Mouse (Mus musculus): Measurements from ENCODE around the gene Plaa.

DNA sequence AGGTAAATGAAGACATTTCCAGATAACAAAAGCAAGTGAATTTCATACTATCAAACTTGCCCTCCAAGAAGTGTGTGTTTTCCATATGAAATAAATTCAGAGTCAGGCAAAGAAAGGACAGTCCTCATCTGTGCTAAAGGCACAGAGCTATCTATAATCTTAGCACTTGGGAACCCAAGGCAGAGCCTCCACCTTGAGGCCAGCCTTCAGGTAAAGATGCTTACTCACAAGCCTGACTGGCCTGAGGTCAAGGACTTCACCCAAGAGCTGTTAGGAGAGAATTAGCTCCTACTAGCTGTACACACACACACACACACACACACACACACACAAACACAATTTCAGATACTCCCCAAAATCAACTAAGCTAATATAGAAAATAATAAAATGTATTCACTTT is 10.3 kb downstream of the Plaa start:
- TF ChIP-seq CHD2 (IDR thresholded peaks at IDR 0.05; ENCODE audit: low read depth, low read length) (no peak), ZNF384 (IDR thresholded peaks at IDR 0.05; ENCODE audit: low read depth, low read length) (no peak), HCFC1 (IDR thresholded peaks at IDR 0.05; ENCODE audit: borderline replicate concordance, insufficient read depth, low read length) (no peak), MAFK (IDR thresholded peaks at IDR 0.05; ENCODE audit: insufficient read depth, low read depth, low read length) (no peak), ZC3H11A (IDR thresholded peaks at IDR 0.05; ENCODE audit: borderline replicate concordance, low read depth, low read length) (no peak)
